Mouse (Mus musculus) brain, embryonic 14.5 days (tissue): ENCODE measurements at regions not wholly inside any gene's neighbourhood (a gene's known extent, or its start where the extent isn't known, plus 50 kb on each side); places are given as distances from the start of the nearest gene placed in this dataset.

Source experiments
- CTCF ChIP-seq: fragments of 200-500 bp; IDR thresholded peaks from 2 replicates; pipeline ENCODE4 v1.5.1; 2012; ENCODE audit warnings: inconsistent platforms, mild to moderate bottlenecking, moderate library complexity, borderline replicate concordance; ENCODE audit not compliant: insufficient read depth, insufficient read length; ENCODE audit errors: extremely low read depth
- POLR2A ChIP-seq: fragments of 200-500 bp; IDR thresholded peaks from 2 replicates; pipeline ENCODE4 v1.6.1; 2012; ENCODE audit warnings: mild to moderate bottlenecking, inconsistent platforms, borderline replicate concordance; ENCODE audit not compliant: poor library complexity, insufficient read depth, insufficient read length, severe bottlenecking; ENCODE audit errors: extremely low read depth

DNA sequence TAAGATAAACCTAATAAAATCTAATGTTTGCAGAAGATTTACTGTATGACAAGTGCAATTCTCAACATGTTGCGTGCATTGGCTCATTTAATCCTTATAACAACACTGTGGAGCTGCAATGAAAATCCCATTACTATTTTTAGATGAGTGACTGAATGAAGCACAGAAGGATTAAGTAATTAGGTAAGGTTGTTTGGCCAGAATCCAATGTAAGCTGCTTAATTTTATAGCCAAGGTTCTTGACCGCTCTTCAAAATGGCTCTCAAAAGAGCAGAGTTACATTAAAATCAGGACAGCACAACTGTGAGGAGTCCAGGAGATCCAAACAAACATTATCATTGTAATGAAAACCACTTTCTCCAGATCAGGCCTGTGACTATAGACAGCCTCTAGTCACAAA, 81.7 kb upstream of the Gabra2 start:
- TF ChIP-seq POLR2A (no peak), CTCF (no peak)
